Comparison of ENCODE assay signal across 16 mouse cellular contexts in the genomic region with DNA sequence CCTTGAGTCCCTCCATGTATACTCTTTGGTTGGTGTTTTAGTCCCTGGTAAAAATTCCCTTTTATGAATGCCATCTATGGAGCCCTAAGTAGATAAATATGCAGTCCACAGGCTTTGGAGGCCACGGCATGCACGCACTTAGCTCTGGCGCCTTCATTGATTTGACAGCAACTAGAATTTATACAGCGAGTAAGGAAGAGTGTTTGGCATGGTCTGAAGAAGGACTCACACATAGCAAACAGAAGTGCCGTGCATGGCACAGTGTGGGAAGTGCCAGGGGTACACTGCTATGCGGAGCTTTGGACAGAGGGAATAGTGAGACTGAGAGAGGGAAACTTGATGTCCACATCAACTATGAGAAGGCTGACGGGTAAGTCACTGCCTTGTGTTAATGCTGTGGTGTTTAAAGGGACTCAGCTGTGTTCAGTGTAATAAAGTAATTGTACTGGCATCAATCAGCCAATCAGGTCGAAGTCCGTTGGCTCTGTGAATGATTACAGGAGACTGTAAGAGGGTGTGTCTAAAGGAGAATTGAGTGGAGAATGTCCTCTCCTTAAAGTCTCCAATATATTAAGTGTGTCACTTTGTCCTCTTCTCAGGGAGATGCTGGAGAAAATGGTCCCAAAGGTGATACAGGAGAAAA.
"Had no signal": no experiment of that assay in that cellular context is flagged by ENCODE, and none has a peak within 500 bp of the region (broad histone marks: within the 10 kb centered on the region; RNA-seq: fewer than 3 reads in every experiment).

No protein-coding gene starts in this region.

- H3K4me2 ChIP-seq: limb, embryonic 13.5 days; liver, embryonic 12.5 days; lung, embryonic 14.5 days; neural tube, embryonic 15.5 days had no signal

- H3K9me3 ChIP-seq: limb, embryonic 13.5 days; liver, embryonic 12.5 days; midbrain, embryonic 10.5 days; neural tube, embryonic 15.5 days had no signal

- ATAC-seq: liver, embryonic 12.5 days had no signal

- DNase-seq: kidney, postnatal 10 days; layer of hippocampus, adult 9-11 months; layer of hippocampus, postnatal 36 days; left cerebral cortex, postnatal 4 days; lung, embryonic 14.5 days; lung, postnatal 10 days; lung, postnatal 4 days; midbrain, embryonic 14.5 days; right cerebral cortex, adult 18-20 months; spleen, adult 18-20 months; thymus, postnatal 36 days had no signal

- H3K27me3 ChIP-seq: liver, embryonic 12.5 days; neural tube, embryonic 15.5 days had no signal

- H3K9ac ChIP-seq: limb, embryonic 13.5 days; liver, embryonic 12.5 days; lung, embryonic 14.5 days; neural tube, embryonic 15.5 days had no signal

- H3K4me3 ChIP-seq: limb, embryonic 13.5 days; liver, embryonic 12.5 days; midbrain, embryonic 10.5 days; myocyte; neural tube, embryonic 15.5 days had no signal

- H3K4me1 ChIP-seq: liver, embryonic 12.5 days; neural tube, embryonic 15.5 days had no signal

- H3K27ac ChIP-seq: limb, embryonic 13.5 days; liver, embryonic 12.5 days; neural tube, embryonic 15.5 days had no signal

- H3K36me3 ChIP-seq: limb, embryonic 13.5 days; liver, embryonic 12.5 days; midbrain, embryonic 10.5 days; neural tube, embryonic 15.5 days had no signal
